Comparison of ENCODE assay signal across 9 mouse cellular contexts in the genomic region with DNA sequence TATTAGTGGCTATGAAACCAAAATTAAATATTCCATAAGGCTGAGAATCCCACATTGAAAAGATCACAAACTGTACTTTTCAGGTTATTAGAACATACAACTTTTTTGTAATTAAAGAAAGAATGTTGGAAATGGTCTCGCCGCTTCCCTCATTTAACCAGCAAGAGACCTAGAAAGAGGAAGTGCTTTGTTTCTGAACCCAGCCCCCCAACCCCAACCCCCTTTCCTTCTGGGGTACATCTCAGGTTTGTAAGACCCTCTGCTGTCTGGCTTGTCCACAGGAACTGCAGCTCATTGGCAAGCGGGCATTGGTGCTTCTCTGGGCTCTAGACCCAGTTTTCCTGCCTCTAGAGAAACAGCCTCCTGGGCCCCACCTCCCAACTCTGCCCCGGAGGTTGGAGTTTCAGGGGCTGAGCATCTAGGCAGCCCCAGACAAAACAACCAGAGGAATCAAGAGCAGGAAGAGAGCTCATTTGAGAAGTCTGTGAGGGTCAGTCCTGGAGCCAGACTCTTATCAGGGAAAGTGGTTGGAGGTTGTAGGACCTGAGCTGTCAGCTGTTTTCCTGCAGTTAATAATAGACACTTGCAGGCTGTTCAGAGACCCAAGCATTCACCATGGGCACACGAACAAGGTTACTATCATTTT. TPM values are rescaled to one million over a fixed set of nuclear protein-coding genes. Genes with fewer than 3 reads are reported as not detected.
DNase-seq lines count a peak whose midpoint lies in the region; ATAC-seq and TF ChIP-seq lines count a peak whose summit lies in the region.
"Had no signal": no experiment of that assay in that cellular context is flagged by ENCODE, and none has a peak within 500 bp of the region (broad histone marks: within the 10 kb centered on the region; RNA-seq: fewer than 3 reads in every experiment).

No protein-coding gene starts in this region.

- no peak overlapping the region for H3K4me3 ChIP-seq in embryonic facial prominence, embryonic 10.5 days
- no peak overlapping the region for H3K4me3 ChIP-seq in limb, embryonic 14.5 days (replicated peaks; ENCODE audit: low read length)
- no peak overlapping the region for H3K4me3 ChIP-seq in forebrain, postnatal 0 days (ENCODE audit: low read depth, low read length)

- no peak overlapping the region for H3K4me2 ChIP-seq in limb, embryonic 14.5 days (replicated peaks; ENCODE audit: low read depth, low read length, severe bottlenecking)
- no peak overlapping the region for H3K4me2 ChIP-seq in forebrain, postnatal 0 days (ENCODE audit: low read depth)

- WGBS in embryonic facial prominence, embryonic 10.5 days = 61% methylated on average over 5 of the region's 5 CpGs
- WGBS in limb, embryonic 14.5 days = 50% methylated on average over 5 of the region's 5 CpGs
- 67% methylated on average over 5 of the region's 5 CpGs for WGBS in forebrain, postnatal 0 days

- H3K36me3 ChIP-seq in embryonic facial prominence, embryonic 10.5 days (replicated peaks) = no peaks in the 10 kb centered on the region
- H3K36me3 ChIP-seq in limb, embryonic 14.5 days (ENCODE audit: control insufficient read depth, insufficient read depth, low read length) = 0 out of 2 replicates have a peak, but pooled peaks cover 5% of the 10 kb centered on the region
- no peaks in the 10 kb centered on the region for H3K36me3 ChIP-seq in forebrain, postnatal 0 days (ENCODE audit: insufficient read depth)

- H3K4me1 ChIP-seq in embryonic facial prominence, embryonic 10.5 days = peaks cover 12% of the 10 kb centered on the region
- peaks cover 16% of the 10 kb centered on the region for H3K4me1 ChIP-seq in limb, embryonic 14.5 days (ENCODE audit: control insufficient read depth, insufficient read depth, low read length)
- H3K4me1 ChIP-seq in forebrain, postnatal 0 days (ENCODE audit: insufficient read depth) = peaks cover 3% of the 10 kb centered on the region; the same call in 1 of the 2 replicates

- no peak for ATAC-seq in limb, embryonic 14.5 days (ENCODE audit: low FRiP score, low read depth)
- ATAC-seq in forebrain, postnatal 0 days = no peak

- TF ChIP-seq POLR2A in limb, embryonic 14.5 days (IDR thresholded peaks at IDR 0.05; ENCODE audit: borderline replicate concordance, extremely low read depth, insufficient read depth, insufficient read length) = no peak

- peak; percentile 43 for DNase-seq in adrenal gland, postnatal 14 days
- no peak for DNase-seq in adrenal gland, postnatal 25 days
- DNase-seq in kidney, postnatal 14 days = peak; percentile 43
- no peak for DNase-seq in kidney, postnatal 25 days
- no peak for DNase-seq in embryonic facial prominence, embryonic 10.5 days (ENCODE audit: low spot score)
- no peak for DNase-seq in limb, embryonic 14.5 days (ENCODE audit: low spot score)
- DNase-seq in forebrain, postnatal 0 days = no peak
- no peak for DNase-seq in left cerebral cortex, postnatal 36 days (ENCODE audit: low spot score in 2 of 2)

- no peak overlapping the region for H3K9ac ChIP-seq in limb, embryonic 14.5 days (ENCODE audit: low read depth, low read length, severe bottlenecking)
- no peak overlapping the region for H3K9ac ChIP-seq in forebrain, postnatal 0 days

- H3K9me3 ChIP-seq in embryonic facial prominence, embryonic 10.5 days = no peaks in the 10 kb centered on the region
- no peaks in the 10 kb centered on the region for H3K9me3 ChIP-seq in limb, embryonic 14.5 days (ENCODE audit: control insufficient read depth, low read length)
- no peaks in the 10 kb centered on the region for H3K9me3 ChIP-seq in forebrain, postnatal 0 days (ENCODE audit: low read length)

- 0 out of 2 replicates have a peak overlapping the region, but pooled peaks have one; percentile 14 for H3K27ac ChIP-seq in embryonic facial prominence, embryonic 10.5 days (replicated peaks)
- peak overlapping the region; percentile 26; the same call in 1 of the 2 replicates for H3K27ac ChIP-seq in limb, embryonic 14.5 days (replicated peaks; ENCODE audit: low read depth, low read length)
- no peak overlapping the region for H3K27ac ChIP-seq in forebrain, postnatal 0 days (ENCODE audit: low read depth, low read length)

- 0 out of 2 replicates have a peak, but pooled peaks cover 4% of the 10 kb centered on the region for H3K27me3 ChIP-seq in embryonic facial prominence, embryonic 10.5 days (replicated peaks; ENCODE audit: low read depth, poor library complexity, severe bottlenecking)
- no peaks in the 10 kb centered on the region for H3K27me3 ChIP-seq in limb, embryonic 14.5 days (ENCODE audit: control insufficient read depth, insufficient read depth, low read length)
- H3K27me3 ChIP-seq in forebrain, postnatal 0 days (ENCODE audit: insufficient read depth, low read length) = no peaks in the 10 kb centered on the region

- TF ChIP-seq CTCF in forebrain, postnatal 0 days (IDR thresholded peaks at IDR 0.05; ENCODE audit: low read depth) = no peak

- intact Hi-C loops in left cerebral cortex, postnatal 36 days (cut with DNase I) = no loop called here

RNA-seq across cellular contexts. Expression of gene Htra1, which starts 12.8 kb away (rescaled TPM):
- total RNA-seq in adrenal gland, postnatal 14 days (2021) = 77.0 and 81.6 TPM in 2 replicates
- 38.3 and 45.7 TPM in 2 replicates for total RNA-seq in adrenal gland, postnatal 25 days (2021)
- polyA plus RNA-seq in embryonic facial prominence, embryonic 10.5 days (2016; fragmentation: Nextera tagmentation; extraction: Ambion mirVana) = 3.2 and 3.3 TPM in 2 replicates
- 102 and 124 TPM in 2 replicates for polyA plus RNA-seq in limb, embryonic 14.5 days (2012; rRNA removed)
- polyA plus RNA-seq in limb, embryonic 14.5 days (2014; fragmentation: Nextera tagmentation; extraction: Ambion mirVana) = 224 and 233 TPM in 2 replicates
- 30.4 and 36.2 TPM in 2 replicates for total RNA-seq in forebrain, postnatal 0 days (2014; rRNA removed)
- polyA plus RNA-seq in forebrain, postnatal 0 days (2015; fragmentation: Nextera tagmentation; extraction: Ambion mirVana) = 31.7 and 37.3 TPM in 2 replicates
- total RNA-seq in left cerebral cortex, postnatal 36 days (2021) = 100 to 1,000 TPM; 228 to 243 TPM
- total RNA-seq: megakaryocyte-erythroid progenitor cell, adult 5-6 weeks had no signal

Comparison
In these comparisons a context has a peak if more than half of its experiments do, and no peak if none do; other contexts are left out.
1. DNase-seq: peak in adrenal gland, postnatal 14 days (single experiment) and kidney, postnatal 14 days (single experiment); none in adrenal gland, postnatal 25 days (single experiment), kidney, postnatal 25 days (0 of 2), embryonic facial prominence, embryonic 10.5 days (single experiment), limb, embryonic 14.5 days (single experiment), forebrain, postnatal 0 days (single experiment) and left cerebral cortex, postnatal 36 days (0 of 2).